Mouse (Mus musculus): Measurements from ENCODE around the gene Fbln2. TPM values are rescaled to one million over a fixed set of nuclear protein-coding genes. Genes with fewer than 3 reads are reported as not detected.

Fbln2 gene
- polyA plus RNA-seq, 1 experiment from 2014 or later: 19.5 TPM

DNA sequence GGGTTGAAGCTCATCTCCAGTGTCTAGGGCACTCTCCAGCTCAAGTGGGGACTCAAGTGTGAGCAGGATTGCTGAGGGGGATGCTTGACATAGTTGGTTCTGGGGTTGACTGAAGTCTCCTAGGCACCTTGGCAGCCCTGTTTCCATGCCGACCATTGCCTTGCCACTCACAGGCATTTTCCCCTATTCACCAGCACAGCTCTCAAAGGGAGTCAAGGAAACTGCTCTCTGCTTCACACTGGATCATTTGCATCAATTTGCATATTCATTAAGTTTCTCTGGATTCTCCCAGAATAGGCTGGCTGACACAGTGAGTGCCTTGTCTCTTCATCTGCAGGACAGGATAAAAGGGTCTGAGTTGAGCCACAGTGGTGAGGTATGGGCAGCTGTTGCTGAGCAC, 89.6 kb downstream of the Fbln2 start:
- Histone ChIP-seq H3K9ac (ENCODE audit: low read depth, low read length) (no peak overlapping the region), H3K4me2 (replicated peaks; ENCODE audit: low read depth) (no peak overlapping the region), H3K27ac (ENCODE audit: low read depth, low read length) (no peak overlapping the region), H3K36me3 (ENCODE audit: control insufficient read depth, insufficient read depth) (no peaks in the 10 kb centered on the region), H3K27me3 (replicated peaks; ENCODE audit: control insufficient read depth, insufficient read depth, low read length) (no peaks in the 10 kb centered on the region), H3K4me3 (ENCODE audit: low read depth, low read length) (no peak overlapping the region), H3K4me1 (replicated peaks; ENCODE audit: control insufficient read depth, insufficient read depth, low read length) (no peaks in the 10 kb centered on the region), H3K9me3 (ENCODE audit: control insufficient read depth) (no peaks in the 10 kb centered on the region)
- no peak for ATAC-seq
- TF ChIP-seq CTCF (IDR thresholded peaks at IDR 0.05; ENCODE audit: low read depth): no peak
- WGBS: 60% methylated on average over 1 of the region's 1 CpGs

DNA sequence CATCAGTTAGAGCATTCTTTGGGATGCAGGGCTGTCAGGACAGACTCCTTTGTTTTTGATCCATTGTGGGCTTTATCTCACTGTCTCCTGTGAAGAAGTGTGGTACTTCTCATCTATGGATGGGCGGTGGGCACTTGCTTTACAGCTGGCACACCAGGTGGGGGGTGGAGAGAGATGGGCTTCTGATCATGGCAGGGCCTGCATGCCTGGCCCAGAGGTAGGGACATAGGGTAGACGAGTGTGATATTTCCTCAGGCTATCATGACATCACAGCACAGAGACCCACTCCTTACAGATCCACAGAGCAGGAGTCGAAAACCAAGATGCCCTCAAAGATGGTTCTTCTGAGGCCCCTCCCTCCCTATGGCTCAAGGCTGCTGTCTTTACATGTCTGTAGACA, 90.1 kb downstream of the Fbln2 start:
- ATAC-seq: no peak
- TF ChIP-seq CTCF (IDR thresholded peaks at IDR 0.05; ENCODE audit: low read depth): no peak
- H3K4me3 ChIP-seq (ENCODE audit: low read depth, low read length): no peak overlapping the region

GRCm38 (mm10) chr6:91304172-91304571, 91.9 kb downstream of the Fbln2 start:
- no peak overlapping the region for H3K4me3 ChIP-seq (ENCODE audit: low read depth, low read length)
- 52% methylated on average over 4 of the region's 4 CpGs for WGBS
- H3K4me1 ChIP-seq (replicated peaks; ENCODE audit: control insufficient read depth, insufficient read depth, low read length): no peaks in the 10 kb centered on the region
- no peak overlapping the region for H3K27ac ChIP-seq (ENCODE audit: low read depth, low read length)
- H3K27me3 ChIP-seq (replicated peaks; ENCODE audit: control insufficient read depth, insufficient read depth, low read length): no peaks in the 10 kb centered on the region
- H3K9ac ChIP-seq (ENCODE audit: low read depth, low read length): no peak overlapping the region
- no peak for TF ChIP-seq CTCF (IDR thresholded peaks at IDR 0.05; ENCODE audit: low read depth)
- H3K4me2 ChIP-seq (replicated peaks; ENCODE audit: low read depth): no peak overlapping the region
- no peaks in the 10 kb centered on the region for H3K9me3 ChIP-seq (ENCODE audit: control insufficient read depth)
- ATAC-seq: no peak
- H3K36me3 ChIP-seq (ENCODE audit: control insufficient read depth, insufficient read depth): no peaks in the 10 kb centered on the region

More for the DNA sequence above, 90.1 kb downstream of the Fbln2 start:
- Histone ChIP-seq H3K9ac (ENCODE audit: low read depth, low read length) (no peak overlapping the region), H3K27me3 (replicated peaks; ENCODE audit: control insufficient read depth, insufficient read depth, low read length) (no peaks in the 10 kb centered on the region), H3K4me1 (replicated peaks; ENCODE audit: control insufficient read depth, insufficient read depth, low read length) (no peaks in the 10 kb centered on the region), H3K9me3 (ENCODE audit: control insufficient read depth) (no peaks in the 10 kb centered on the region), H3K36me3 (ENCODE audit: control insufficient read depth, insufficient read depth) (no peaks in the 10 kb centered on the region), H3K27ac (ENCODE audit: low read depth, low read length) (no peak overlapping the region), H3K4me2 (replicated peaks; ENCODE audit: low read depth) (no peak overlapping the region)
- WGBS: 85% methylated on average over 3 of the region's 3 CpGs

DNA sequence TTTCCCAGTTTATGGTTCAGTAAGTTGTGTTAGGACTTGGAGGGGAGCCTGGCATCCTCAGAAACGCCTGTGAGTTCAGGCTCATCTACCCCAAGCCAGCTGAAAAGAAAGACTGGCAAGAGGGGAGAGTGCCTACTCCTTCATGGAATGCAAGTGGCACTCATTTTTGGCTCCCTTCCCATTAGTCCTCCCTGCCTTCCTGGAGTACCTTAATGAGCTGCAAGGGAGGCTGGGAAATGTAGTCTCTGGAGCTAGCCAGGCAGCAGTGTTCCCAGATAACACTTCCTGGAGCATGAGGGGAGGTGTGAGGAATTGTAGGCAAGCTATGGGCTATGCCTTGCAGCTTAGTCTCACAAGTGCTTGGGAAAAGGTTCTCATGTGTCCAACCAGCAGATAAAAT, 95.7 kb downstream of the Fbln2 start:
- 73% methylated on average over 1 of the region's 1 CpGs for WGBS
- no peak for ATAC-seq
- no peak overlapping the region for H3K4me3 ChIP-seq (ENCODE audit: low read depth, low read length)

DNA sequence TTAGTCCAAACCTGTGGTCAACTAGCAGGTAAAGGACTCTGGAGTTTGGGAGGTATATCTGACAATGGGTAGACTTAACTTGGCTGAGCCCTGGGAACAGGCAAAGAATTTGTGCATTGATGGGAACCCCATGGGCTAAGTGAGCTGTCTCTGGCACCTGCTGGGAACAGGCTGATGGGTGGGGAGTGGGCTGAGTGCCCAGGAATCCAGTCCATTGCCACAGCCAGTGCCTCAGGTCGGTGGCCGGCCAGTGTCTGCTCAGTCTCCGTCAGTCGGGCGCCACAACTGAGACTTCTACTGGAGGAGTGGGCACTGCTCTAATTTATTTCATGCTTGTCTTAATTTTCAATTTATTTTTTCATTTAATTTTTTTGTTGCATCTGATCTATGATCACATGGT, 98.9 kb downstream of the Fbln2 start:
- H3K27me3 ChIP-seq (replicated peaks; ENCODE audit: control insufficient read depth, insufficient read depth, low read length): no peaks in the 10 kb centered on the region
- H3K27ac ChIP-seq (ENCODE audit: low read depth, low read length): no peak overlapping the region
- H3K9ac ChIP-seq (ENCODE audit: low read depth, low read length): no peak overlapping the region
- no peaks in the 10 kb centered on the region for H3K4me1 ChIP-seq (replicated peaks; ENCODE audit: control insufficient read depth, insufficient read depth, low read length)
- TF ChIP-seq CTCF (IDR thresholded peaks at IDR 0.05; ENCODE audit: low read depth): no peak
- no peaks in the 10 kb centered on the region for H3K9me3 ChIP-seq (ENCODE audit: control insufficient read depth)
- H3K36me3 ChIP-seq (ENCODE audit: control insufficient read depth, insufficient read depth): no peaks in the 10 kb centered on the region
- H3K4me3 ChIP-seq (ENCODE audit: low read depth, low read length): no peak overlapping the region
- H3K4me2 ChIP-seq (replicated peaks; ENCODE audit: low read depth): no peak overlapping the region
- WGBS: 94% methylated on average over 5 of the region's 5 CpGs
- ATAC-seq: no peak

More for the DNA sequence above, 95.7 kb downstream of the Fbln2 start:
- Histone ChIP-seq H3K36me3 (ENCODE audit: control insufficient read depth, insufficient read depth) (no peaks in the 10 kb centered on the region), H3K4me1 (replicated peaks; ENCODE audit: control insufficient read depth, insufficient read depth, low read length) (no peaks in the 10 kb centered on the region), H3K4me2 (replicated peaks; ENCODE audit: low read depth) (no peak overlapping the region), H3K27ac (ENCODE audit: low read depth, low read length) (no peak overlapping the region), H3K9ac (ENCODE audit: low read depth, low read length) (no peak overlapping the region), H3K27me3 (replicated peaks; ENCODE audit: control insufficient read depth, insufficient read depth, low read length) (no peaks in the 10 kb centered on the region), H3K9me3 (ENCODE audit: control insufficient read depth) (no peaks in the 10 kb centered on the region)
- TF ChIP-seq CTCF (IDR thresholded peaks at IDR 0.05; ENCODE audit: low read depth): no peak

DNA sequence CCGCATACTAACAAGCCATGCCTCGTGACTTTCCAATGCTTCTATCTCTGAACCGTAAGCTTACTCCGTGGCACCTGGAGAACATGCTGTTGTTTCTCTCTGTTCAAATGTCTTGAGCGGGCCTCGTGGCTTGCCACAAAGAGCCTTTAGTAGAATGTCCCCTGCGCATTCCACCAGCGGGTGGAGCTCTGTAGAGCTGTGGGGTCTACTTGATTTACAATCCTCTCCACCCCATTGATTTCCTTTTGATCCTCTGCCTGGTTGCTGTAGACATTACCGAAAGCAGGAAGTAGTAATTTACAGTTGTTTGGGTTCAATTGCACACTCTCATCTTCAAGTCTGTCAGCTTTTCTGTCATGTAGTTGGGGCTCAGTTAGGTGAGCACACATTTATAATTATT, 100.2 kb downstream of the Fbln2 start:
- no peak for ATAC-seq
- 50% methylated on average over 9 of the region's 9 CpGs for WGBS
- H3K4me1 ChIP-seq (replicated peaks; ENCODE audit: control insufficient read depth, insufficient read depth, low read length): no peaks in the 10 kb centered on the region
- H3K9ac ChIP-seq (ENCODE audit: low read depth, low read length): no peak overlapping the region
- H3K27me3 ChIP-seq (replicated peaks; ENCODE audit: control insufficient read depth, insufficient read depth, low read length): no peaks in the 10 kb centered on the region
- no peak overlapping the region for H3K27ac ChIP-seq (ENCODE audit: low read depth, low read length)
- H3K9me3 ChIP-seq (ENCODE audit: control insufficient read depth): no peaks in the 10 kb centered on the region
- no peaks in the 10 kb centered on the region for H3K36me3 ChIP-seq (ENCODE audit: control insufficient read depth, insufficient read depth)
- no peak overlapping the region for H3K4me3 ChIP-seq (ENCODE audit: low read depth, low read length)
- no peak for TF ChIP-seq CTCF (IDR thresholded peaks at IDR 0.05; ENCODE audit: low read depth)
- H3K4me2 ChIP-seq (replicated peaks; ENCODE audit: low read depth): no peak overlapping the region

Other genes starting within 250 kb of the Fbln2 start
- 7.0 and 7.2 TPM in 2 replicates for gene Iqsec1, start 223.8 kb upstream of the Fbln2 start, polyA plus RNA-seq (2015; fragmentation: Nextera tagmentation; extraction: Ambion mirVana)
- 2.8 TPM in 2 replicates for gene Nup210, start 95.6 kb upstream of the Fbln2 start, polyA plus RNA-seq (2015; fragmentation: Nextera tagmentation; extraction: Ambion mirVana)
- 4.2 and 4.8 TPM in 2 replicates for gene Hdac11, start 55.8 kb upstream of the Fbln2 start, polyA plus RNA-seq (2015; fragmentation: Nextera tagmentation; extraction: Ambion mirVana)
- gene Wnt7a, start 198.9 kb downstream of the Fbln2 start, polyA plus RNA-seq (2015; fragmentation: Nextera tagmentation; extraction: Ambion mirVana): not detected in 2 replicates

Measured in intestine, postnatal 0 days (tissue).